Mouse (Mus musculus) mouse trophoblast stem cell (cell line): ENCODE data around the gene Tbcel.

ENCODE experiments used
- in situ Hi-C, 2 experiments: fragments of 300-500 bp; cut with MseI, MboI; formaldehyde crosslinking; loops; 2 replicates in 1 of 2; 3 replicates in 1 of 2; pipeline ENCODE4 v1.15.1; 2025

The Tbcel gene

DNA sequence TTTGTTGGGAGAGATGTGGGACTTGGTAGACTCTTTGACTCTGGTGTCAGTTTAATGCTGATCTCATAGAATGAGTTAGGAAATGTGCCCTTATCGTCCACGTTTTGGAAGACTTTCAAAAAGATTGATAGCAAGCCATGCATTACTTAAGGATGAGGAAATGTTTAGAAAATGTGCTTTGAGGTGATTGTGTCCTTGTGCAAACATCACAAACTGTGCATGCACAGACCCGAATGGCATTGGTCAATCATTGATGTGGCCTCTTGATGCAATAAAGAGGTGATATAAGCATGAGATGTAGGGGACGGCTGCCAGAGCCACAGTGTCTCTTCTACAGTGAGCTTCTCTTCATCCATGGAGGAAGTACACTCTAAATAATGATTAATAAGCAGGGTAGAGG, 20.7 kb downstream of the Tbcel start:
- in situ Hi-C loops, result no loop called here

DNA sequence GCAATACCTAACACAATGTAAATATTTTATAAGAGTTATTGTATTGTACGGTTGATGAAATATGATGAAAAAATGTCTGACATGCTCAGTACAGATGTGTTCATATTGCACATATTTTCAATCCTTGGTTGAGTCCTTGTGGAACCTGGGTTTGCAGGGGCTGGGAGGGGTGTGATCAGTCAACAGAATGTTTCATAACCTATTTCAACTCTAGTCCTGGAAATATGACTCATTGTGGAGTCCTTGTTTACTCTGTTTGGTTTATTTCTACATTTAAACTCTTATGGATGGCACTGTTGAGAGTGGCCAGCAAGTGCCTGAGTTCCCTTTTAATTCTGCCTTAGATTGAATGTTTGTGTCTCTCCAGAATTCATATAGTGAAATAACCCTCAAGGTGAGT, 22.9 kb downstream of the Tbcel start:
- in situ Hi-C loops, result no loop called here

DNA sequence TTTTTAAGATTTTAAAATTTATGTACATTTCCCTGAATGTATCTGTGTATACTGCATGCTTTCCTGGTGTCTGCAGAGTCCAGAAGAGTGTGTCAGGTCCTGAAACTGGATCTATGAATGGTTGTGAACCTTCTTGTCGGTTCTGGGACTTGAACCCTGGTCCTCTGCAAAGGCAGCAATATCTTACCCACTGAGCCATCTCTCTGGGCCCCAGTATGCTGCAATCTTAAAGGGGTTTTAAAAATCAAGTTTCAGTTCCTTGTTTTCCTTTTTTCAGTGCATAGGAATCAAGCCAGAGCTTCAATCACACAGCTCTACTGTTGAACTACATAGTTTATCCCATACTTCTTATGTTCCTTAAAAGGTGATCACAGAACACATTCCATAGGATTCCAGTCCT, 24.7 kb downstream of the Tbcel start:
- in situ Hi-C loops, result no loop called here

DNA sequence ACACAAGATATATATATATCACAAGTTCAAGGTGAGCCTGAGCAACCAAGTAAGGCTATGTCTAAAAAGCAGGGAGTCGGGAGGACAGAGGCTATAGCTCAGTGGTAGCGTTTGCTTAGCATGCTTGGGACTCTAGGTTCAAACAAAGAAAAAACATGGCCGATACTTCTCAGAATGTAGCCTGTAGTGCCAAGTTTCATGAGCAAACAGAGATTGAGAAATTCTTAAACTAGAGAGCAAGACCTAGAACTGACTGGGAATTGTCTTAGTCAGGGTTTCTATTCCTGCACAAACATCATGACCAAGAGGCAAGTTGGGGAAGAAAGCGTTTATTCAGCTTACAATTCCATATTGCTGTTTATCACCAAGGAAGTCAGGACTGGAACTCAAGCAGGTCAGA, 31.4 kb downstream of the Tbcel start:
- in situ Hi-C loops, result no loop called here

DNA sequence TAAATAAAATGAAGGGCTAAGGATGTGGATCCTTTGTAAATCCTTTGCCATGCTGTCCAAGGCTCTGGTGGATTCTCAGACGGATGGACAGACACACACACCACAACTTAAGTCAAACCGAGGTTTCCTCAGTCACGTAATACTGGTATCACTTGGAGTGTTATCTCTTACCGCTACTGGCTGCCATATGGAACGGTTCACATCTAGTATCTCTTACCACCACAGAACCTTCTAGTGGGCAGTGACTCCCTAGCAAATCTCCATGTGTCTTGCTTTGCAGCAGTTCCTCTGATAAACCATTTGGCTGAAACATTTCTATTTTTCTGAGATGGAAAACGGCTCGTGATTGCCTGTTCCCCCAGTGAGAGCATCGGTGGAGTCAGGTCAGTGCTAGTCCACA, 33.4 kb downstream of the Tbcel start:
- in situ Hi-C loops, result no loop called here

DNA sequence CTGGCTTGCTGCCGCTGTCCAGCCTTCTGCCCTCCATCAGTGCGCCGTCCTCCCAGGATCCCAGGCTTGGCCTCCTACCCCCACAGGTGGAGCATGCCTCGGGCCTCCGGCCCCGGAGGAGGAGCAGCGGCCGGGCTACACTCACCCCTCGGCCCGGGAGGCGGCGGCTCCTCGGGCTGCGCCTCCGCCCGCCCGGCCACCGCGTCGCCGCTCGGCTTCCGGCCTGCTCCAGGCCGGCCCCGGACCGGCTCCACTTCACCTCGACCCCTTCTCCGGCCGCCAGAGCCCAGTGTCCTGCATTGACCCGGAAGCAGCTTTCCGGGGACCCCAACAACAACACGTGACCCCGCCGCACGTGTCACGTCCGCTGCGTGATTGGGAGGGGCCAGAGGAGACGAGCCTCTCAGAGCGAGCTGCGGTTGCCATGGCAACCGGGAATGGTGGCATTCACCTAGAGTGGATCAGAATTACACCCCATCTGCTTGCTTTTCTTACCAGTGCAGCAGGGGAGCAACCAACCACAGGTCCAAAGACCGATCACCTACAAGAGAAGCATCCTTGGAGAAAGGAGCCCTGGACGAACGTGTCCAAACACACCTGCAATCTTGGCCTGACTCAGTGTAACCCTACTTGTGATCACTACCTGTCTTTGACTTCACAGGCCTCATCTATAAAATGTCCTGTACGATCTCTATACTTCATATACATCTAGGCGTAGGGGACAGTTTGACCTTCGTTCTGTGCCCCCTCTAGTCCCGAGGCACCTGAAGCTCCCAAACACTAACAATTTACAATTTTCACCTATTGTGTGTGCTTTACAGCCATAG, 35.5 kb downstream of the Tbcel start:
- in situ Hi-C loops, result no loop called here

DNA sequence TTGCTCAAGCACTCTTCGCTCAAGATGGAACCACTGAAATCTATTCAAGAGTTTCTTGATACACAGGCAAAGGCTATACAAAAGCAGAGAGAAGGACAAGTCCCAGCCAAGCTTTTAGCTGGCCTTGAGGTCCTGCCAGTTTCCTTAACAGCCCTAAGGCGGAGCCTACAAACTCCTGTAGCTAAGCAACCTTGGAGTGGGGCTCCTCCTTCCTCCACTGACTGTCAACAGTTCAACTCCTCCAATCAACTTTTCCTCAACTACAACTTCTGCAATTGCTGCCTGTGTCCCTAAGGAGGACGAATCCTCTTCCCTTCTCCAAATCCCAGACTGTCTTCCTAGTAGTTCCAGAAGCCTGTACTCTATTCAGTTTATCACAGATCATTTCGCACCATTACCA, 36.4 kb downstream of the Tbcel start:
- in situ Hi-C loops, result no loop called here

DNA sequence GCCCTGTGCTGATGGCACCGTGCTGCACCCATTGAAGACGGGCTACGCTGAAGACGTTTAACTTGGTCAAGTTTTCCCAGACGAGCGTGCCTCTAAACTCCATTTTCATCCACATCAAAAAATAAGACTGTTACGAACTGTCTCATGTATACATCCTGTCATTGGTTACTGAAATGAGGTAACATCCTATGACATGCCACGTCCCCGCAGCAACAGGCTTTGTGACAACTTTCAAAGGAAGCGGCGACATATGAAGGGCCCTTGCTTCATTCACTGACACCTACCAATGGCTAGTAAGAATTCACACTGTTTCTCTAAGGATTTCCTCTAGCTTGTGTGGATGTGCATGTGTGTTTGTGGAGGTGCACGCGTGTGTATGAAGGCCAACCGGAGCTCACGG, 38.3 kb downstream of the Tbcel start:
- in situ Hi-C loops, result no loop called here

DNA sequence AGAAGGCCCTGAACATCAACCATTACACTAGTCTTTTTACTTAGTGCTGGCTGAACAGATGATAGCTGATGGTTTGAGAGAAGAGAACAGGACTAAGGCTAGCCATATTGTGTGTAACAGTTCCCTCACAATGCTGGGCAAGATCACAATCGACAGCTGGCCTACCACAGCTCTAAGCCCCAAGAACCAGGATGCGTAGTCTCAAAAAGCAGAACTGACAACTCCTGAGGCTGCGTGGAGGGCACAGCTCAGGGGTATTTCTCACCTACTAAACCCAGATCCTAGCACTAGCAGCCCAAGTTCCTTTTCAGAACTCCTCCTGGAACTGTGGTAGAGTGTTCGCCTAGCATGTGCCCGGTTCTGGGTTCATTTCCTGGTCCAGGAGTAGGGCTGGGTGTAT, 39.2 kb downstream of the Tbcel start:
- in situ Hi-C loops, result no loop called here

DNA sequence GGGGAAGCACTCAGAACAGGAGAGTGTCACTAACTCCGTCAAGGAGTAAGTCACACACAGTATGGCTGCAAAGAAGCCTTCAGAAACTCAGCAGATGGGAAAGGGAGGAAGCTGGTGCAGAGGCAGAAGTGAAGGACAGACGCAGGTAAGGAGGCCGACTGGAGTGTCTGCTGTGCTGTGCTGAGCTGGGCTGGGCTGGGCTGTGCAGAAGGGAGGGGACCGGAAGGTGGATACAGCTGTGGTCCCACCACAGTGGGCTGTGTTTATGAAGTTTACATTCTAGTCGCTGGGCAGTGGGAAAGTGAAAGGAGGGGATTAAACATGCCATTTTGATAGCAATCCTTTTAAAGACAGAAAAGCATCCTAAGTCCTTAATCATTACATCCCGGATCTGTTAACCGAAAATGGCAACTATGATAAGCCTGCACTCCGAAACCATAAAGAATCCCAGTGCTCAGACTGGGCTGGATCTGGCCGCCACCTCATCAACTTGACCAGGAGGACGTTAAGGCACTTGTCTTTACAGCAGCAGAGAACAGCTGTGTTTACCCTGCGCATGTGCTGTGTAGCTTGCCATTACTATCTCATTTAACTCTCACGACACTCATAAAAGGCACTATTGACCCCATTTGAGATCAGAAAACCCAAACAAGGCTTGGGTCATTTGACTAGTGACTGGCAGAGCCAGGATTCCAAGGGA, 40.3 kb downstream of the Tbcel start:
- in situ Hi-C loops, result no loop called here

DNA sequence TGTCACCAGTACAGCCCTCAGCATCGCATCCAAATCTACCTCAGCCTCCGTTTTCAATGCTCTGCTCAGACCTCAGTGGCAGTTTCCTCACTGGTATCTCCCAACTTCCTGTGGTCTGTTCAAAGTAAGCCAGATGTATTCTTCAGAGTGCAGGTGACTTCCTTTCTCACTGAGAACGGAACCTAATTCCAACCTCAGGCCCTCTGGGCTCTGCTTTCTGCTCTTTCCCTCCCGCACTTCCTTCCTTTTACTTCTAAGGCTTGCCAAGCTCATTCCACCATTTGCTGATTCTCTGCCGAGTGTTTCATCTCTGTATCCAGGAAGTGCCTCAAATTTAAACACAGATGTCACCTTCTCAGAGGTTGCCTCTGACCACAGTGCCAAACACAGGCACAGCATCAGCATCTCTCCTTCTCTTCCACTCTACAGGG, 41.9 kb downstream of the Tbcel start:
- in situ Hi-C loops, result no loop called here

DNA sequence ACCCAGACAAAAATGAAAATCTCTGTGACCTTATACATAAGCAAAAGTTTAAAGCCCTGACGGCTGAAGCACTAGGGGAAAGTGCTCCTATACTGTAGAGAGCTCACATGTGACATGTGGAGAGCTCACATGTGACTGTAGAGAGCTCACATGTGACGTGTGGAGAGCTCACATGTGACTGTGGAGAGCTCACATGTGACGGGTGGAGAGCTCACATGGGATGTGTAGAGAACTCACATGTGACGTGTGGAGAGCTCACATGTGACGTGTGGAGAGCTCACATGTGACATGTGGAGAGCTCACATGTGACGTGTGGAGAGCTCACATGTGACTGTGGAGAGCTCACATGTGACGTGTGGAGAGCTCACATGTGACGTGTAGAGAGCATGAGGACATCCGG, 43.4 kb downstream of the Tbcel start:
- in situ Hi-C loops, result no loop called here

DNA sequence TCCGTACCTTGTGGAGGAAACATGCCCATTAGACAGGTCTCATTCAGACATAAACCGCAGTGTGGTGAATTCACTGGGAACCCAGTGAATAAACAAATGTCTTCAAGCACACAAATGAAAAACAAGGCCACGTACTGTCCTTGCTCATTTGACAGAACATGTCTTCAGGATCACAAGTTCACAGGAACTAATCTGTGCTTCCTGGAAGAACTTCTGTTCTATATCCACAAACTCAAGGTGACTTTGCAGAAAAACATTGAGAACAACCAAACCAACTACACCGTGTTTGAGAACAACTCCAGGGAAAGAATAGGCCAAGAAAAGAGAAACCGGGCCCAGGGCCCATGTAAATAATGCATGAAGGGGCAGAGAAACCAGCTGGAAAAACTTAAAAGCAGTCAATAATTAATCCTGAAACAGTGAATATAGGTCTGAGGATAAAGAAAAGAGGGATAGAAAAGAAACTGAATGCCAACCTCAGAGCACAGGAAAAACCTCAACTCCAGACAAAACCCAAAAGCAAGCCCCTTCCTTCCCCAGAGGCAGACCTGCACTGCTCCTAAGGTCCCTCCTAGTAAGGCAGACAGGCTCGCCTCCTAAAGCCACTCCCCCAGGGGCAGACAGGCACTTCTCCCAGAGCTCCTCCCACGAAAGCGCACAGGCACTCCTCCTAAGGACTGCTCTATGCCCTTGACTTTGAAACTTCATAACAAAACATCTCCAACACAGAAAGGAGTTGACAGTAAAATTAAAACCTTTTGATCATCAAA, 44.2 kb downstream of the Tbcel start:
- in situ Hi-C loops, result no loop called here

DNA sequence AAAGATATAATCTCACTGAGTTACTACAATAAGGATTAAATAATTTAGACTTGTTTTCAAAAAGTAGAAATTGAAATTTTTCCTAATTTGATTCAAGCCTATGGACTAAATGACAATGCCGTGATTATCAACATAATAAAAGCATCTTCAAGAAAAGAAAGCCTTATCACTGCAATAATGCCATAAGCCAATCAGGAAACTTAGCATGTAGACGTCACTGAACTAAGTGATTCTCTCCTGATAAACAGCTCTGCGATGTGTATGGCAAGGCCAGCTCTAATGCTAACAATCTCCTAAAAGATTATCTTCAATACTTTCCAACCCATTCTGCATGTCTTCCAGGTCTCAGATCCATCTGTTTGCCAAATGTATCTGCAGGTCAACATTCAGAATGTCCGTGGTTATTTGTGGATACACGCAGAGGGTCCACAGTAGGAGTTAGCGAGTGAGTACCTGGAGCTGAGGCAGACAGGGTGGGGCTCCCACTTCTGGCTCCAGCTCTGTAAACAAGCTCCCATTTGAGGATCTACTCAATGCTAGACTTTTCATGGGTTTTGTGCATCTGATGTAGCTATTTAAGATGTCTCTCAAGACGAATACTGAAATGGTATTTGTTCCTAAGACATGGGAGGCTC, 44.9 kb downstream of the Tbcel start:
- in situ Hi-C loops, result no loop called here

DNA sequence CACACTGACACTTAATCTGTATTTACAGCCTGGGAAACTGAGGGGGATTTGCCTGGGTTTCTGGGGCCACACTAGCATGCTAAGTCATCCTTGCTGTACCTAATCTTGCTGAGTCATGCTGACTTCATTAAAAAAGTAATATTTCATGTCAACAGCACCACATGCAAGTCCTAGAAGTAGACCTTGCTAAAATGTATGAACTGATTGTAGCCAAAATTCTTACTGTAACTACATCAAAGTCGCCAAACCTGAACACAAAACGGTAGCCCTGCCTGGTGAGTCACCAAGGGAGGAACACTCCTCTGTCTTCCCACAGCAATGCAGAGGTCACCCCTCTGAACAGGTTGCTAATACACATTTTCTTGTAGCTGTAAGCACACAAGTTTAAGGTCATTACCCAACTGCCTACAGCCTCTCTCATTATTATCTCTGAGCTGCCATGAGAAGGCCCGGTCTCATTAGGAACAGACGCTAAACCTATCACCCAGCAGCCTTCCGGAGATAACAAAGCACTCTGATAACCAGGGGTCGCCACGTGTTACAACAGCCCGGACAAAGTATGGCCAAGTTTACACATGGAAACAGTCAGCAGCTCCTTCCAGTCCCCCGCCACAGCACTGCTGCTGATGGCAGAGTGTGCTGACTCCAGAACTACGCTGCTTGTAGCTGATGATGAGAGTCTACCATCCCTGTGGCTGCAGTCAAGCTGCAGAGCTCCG, 46.1 kb downstream of the Tbcel start:
- in situ Hi-C loops, result no loop called here

DNA sequence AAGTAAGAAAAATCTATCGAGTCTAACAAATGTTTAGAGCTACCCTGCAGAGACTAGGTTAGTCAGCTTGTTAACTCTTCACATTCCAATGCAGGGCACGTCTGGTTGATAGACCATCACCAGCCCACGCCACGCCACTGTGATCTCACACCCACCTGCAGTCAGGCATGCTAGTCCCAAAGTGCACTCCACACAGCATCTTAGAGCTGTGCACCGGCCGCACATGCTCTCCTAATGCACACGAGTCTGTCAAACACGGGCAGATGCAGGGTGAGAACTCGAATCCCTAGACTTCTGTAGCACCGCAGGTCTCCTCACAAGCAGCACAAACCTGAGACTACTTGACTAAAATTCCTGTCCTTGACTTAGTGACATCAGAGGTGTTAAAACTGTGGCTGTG, 47.3 kb downstream of the Tbcel start:
- in situ Hi-C loops, result no loop called here

DNA sequence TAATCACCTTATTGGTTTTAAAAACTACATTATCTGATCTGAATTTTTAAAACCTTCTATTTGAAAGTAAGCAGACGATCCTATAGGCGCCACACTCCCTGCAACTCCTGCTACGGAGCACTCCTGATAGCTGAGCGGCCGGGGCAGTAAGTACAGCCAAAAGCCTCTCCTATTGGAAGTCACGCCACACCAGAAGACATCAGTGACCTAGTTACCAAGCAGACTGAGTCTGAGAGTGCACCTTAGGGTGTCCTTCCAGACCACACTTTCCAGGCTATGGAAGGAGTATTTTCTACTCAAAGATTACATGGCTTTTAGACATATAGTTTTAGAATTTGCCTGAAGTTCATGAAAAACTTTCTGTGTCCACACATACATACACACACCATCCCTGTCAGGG, 47.9 kb downstream of the Tbcel start:
- in situ Hi-C loops, result no loop called here

DNA sequence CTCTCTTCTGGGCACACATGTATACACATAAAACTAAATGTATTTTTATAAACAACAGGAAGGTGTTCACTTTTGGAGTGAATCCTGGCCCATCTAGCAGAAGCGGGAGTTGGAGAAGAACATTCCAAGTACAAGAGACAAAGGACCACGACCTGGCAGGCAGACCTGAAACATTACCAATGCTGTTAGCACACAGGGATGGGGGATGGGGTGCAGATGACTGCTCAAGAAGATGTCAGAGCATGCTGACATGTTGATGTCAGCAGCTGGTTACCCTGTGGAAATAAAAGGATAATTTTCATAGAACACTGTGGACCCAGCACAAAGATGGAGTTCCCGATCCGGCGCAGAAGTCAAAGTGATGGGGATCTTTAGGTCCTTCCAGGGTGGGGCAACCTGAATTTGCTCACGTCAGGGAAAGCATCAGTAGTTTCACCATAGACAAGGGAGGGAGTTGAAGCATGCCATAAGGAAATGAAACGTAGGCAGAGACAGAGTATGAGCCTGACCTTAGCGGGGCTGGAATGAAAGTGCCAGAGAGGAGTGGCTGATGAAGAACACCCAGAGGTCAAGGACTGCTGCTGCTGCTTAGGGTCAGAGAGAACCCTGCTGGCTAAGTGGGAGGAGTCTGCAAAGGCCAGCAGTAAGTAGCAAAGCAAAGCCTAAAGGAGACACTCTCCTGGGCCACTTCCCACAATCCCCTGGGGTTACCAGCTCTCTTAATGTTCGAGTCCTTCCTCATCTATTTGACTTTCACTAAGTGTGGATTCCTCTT, 48.7 kb downstream of the Tbcel start:
- in situ Hi-C loops, result no loop called here

DNA sequence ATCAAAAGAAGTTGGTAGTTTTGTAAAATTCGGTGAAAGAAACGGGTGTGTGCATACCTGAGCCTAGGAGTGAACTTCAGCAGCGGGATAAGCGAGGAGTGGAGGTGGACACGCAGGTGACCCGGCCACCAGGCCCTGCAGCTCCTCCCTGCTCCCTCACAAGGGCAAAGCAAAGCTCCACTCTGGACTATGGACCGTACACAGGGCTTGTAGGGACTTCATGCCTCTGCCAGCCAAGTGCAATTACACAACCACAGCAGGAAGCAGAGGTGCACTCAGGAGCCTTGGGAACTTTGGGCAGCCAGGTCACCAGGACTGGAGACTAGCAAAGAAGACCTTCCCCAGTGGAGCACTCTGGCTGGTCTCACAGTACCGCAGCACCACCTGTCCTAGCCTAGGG, 50.1 kb downstream of the Tbcel start:
- in situ Hi-C loops, result no loop called here

DNA sequence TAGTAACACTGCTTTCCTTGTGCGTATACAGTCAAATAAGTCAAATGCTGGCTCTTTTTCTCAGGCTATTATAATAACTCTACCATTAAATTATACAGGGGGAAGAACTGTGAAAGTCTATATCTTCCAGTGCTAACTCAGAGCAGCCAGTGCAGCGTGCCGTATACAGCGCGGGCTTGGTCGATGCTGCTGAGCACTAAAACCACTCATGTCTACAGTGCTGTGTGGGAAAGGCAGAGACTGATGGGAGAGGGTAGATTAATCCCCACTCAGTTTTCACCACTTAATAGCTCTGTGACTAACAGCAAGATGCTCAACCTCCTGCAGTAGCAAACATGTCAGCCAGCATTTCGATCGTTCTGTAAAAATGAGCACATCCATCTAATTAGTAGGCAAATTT, 53.2 kb downstream of the Tbcel start:
- in situ Hi-C loops, result no loop called here

DNA sequence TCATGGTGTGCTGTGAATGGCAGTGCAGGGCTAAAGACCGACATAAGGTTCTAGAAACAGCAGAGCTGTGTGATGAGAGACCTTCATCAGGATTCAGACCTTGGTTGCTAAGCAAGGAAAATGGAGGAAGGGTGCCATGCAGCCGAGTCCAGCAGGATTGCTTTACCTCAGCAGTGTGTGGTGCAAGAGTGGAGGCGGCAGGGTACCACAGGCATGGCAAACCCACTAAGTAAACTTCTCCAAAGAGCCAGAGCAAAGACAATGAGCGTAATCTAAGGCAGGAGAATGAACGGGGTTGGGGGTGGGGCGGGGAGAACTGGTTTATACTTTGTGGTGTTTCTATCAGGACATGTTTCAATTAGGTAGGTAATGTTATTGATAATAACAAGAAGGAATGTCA, 58.6 kb downstream of the Tbcel start:
- in situ Hi-C loops, result no loop called here
